Mouse (Mus musculus) thymus, postnatal 10 days (tissue): ENCODE measurements around the gene Mcrip1.
"Not testable (repeated sequence)": the region's sequence is repeated elsewhere in the genome, so short reads cannot be mapped to it uniquely, and the experiment has no call there.

ENCODE experiments used
- DNase-seq, 2 experiments: peaks; one replicate each; pipeline ENCODE4 v3.0.0; 2021; ENCODE audit warnings: low spot score in 2 of 2

Mcrip1 gene

GRCm38 (mm10) chr11:120575046-120575445, 25.5 kb upstream of the Mcrip1 start:
- DNase-seq: no peak

- no peak for DNase-seq
Observed at GRCm38 (mm10) chr11:120574278-120574600, 24.7 kb upstream of the Mcrip1 start.

- no peak for DNase-seq
Observed at GRCm38 (mm10) chr11:120573585-120574277, 24.2 kb upstream of the Mcrip1 start.

GRCm38 (mm10) chr11:120572752-120573584, 23.4 kb upstream of the Mcrip1 start, which contains the start of gene P4hb:
P4hb (minus strand) TSS chr11:120573253.
- peak; percentile 99 for DNase-seq

- DNase-seq: no peak
Observed at GRCm38 (mm10) chr11:120572417-120572751, 22.9 kb upstream of the Mcrip1 start.

- no peak for DNase-seq
Observed at GRCm38 (mm10) chr11:120571754-120572416, 22.4 kb upstream of the Mcrip1 start.

- no peak for DNase-seq
Observed at GRCm38 (mm10) chr11:120571122-120571521, 21.6 kb upstream of the Mcrip1 start.

GRCm38 (mm10) chr11:120568324-120568723, 18.8 kb upstream of the Mcrip1 start:
- DNase-seq: no peak

GRCm38 (mm10) chr11:120565114-120565513, 15.6 kb upstream of the Mcrip1 start:
- no peak for DNase-seq

GRCm38 (mm10) chr11:120562949-120563348, 13.4 kb upstream of the Mcrip1 start:
- no peak for DNase-seq

GRCm38 (mm10) chr11:120560952-120561728, 11.6 kb upstream of the Mcrip1 start:
- DNase-seq: no peak

GRCm38 (mm10) chr11:120558843-120559242, 9.3 kb upstream of the Mcrip1 start:
- not testable (repeated sequence) for DNase-seq

GRCm38 (mm10) chr11:120555260-120555659, 5.7 kb upstream of the Mcrip1 start:
- DNase-seq: no peak

GRCm38 (mm10) chr11:120554834-120555233, 5.3 kb upstream of the Mcrip1 start:
- DNase-seq: no peak

GRCm38 (mm10) chr11:120552736-120553135, 3.2 kb upstream of the Mcrip1 start:
- no peak for DNase-seq

GRCm38 (mm10) chr11:120550810-120551440, 1.4 kb upstream of the Mcrip1 start, which contains the start of gene Ppp1r27:
Ppp1r27 (minus strand) TSS chr11:120551132.
- no peak for DNase-seq

GRCm38 (mm10) chr11:120549986-120550809, 671 bp upstream of the Mcrip1 start:
- DNase-seq: no peak

GRCm38 (mm10) chr11:120548786-120549167, 750 bp downstream of the Mcrip1 start:
- no peak for DNase-seq

GRCm38 (mm10) chr11:120548214-120548613, 1.3 kb downstream of the Mcrip1 start:
- DNase-seq: no peak

GRCm38 (mm10) chr11:120547469-120547868, 2.1 kb downstream of the Mcrip1 start:
- DNase-seq: no peak
